ENCODE assay signal across 8 mouse cellular contexts in the genomic region with DNA sequence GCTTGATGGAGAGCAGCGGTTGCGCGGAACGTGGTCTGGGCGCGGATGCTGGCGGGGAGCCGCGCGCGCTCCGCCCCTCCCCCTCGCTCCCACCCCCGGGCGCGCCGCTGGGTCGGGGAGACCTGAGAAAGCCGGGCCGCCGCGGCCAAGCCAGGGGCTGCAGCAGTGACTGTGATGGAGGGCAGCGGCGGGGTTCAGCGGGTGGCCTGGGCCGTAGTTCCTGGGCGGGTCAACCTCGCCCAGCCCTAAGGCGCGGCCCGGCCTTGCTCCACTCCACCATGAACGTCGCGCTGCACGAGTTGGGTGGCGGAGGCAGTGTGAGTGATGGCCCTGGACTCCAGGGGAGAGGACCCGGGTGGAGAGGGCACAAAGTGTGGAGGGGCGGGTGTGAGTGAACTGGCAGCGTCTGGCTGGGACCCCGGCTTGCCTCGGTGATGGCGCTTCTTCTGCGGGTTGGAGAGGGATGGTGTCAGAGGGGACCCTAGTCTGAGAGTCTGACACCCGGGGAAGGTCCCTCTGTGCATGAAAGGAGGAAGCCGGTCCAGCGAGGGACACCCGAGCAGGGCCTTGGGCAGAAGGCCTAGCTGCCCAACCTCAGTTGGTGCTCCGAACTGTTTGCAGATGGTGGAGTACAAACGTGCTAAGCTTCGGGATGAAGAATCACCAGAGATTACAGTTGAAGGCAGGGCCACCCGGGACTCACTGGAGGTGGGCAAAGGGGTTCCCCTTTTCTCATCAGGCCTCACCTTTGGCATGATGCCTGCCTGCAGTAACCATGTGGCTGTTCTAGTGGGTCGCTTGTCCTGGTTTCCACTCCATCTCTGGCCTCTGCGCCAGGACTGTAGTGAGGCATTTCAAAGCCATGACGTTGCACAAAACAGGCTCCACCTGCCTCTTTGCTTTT. TPM values are rescaled to one million over a fixed set of nuclear protein-coding genes. Genes with fewer than 3 reads are reported as not detected.
DNase-seq lines count a peak whose midpoint lies in the region; ATAC-seq and TF ChIP-seq lines count a peak whose summit lies in the region.

Gene Ece2, plus strand, starts transcription at position 98 of the 904 bp plus-strand sequence.

- peak within 1 kb of the TSS; percentile 44; the same call in 1 of the 2 replicates for H3K27ac ChIP-seq in forebrain, embryonic 14.5 days (ENCODE audit: low read depth, low read length)
- H3K27ac ChIP-seq in testis, adult 2 months (ENCODE audit: control insufficient read depth, insufficient read depth, low read depth, low read length): no peak within 1 kb of the TSS

- H3K4me2 ChIP-seq in forebrain, embryonic 14.5 days (ENCODE audit: low read length): peak within 1 kb of the TSS; percentile 97

- H3K9me3 ChIP-seq in forebrain, embryonic 14.5 days (replicated peaks; ENCODE audit: control insufficient read depth, low read length): no peaks in the 10 kb centered on the region

- DNase-seq in thymus, postnatal 14 days: peak; percentile 24
- DNase-seq in thymus, postnatal 0 days (ENCODE audit: low spot score): no peak
- peak; percentile 59 for DNase-seq in cerebellum, adult 11 months
- DNase-seq in forebrain, embryonic 14.5 days (ENCODE audit: low spot score): peak; percentile 53
- no peak for DNase-seq in layer of hippocampus, postnatal 14 days (ENCODE audit: low spot score in 2 of 2)
- no peak for DNase-seq in urinary bladder, postnatal 4 days (ENCODE audit: low spot score in 2 of 2)

- 0 out of 2 replicates have a peak, but pooled peaks cover 6% of the 10 kb centered on the region for H3K36me3 ChIP-seq in forebrain, embryonic 14.5 days (ENCODE audit: control insufficient read depth, insufficient read depth, low read length)
- H3K36me3 ChIP-seq in testis, adult 2 months (ENCODE audit: control insufficient read depth, insufficient read depth, low read length): no peaks in the 10 kb centered on the region

- ATAC-seq in forebrain, embryonic 14.5 days: peak; percentile 66
- peak; percentile 37; the same call in 1 of the 2 replicates for ATAC-seq in megakaryocyte progenitor cell, adult 5-6 weeks (replicated peaks; ENCODE audit: poor library complexity)

- no peaks in the 10 kb centered on the region for H3K4me1 ChIP-seq in forebrain, embryonic 14.5 days (ENCODE audit: control insufficient read depth, insufficient read depth, low read length)
- peaks cover 11% of the 10 kb centered on the region for H3K4me1 ChIP-seq in testis, adult 2 months (ENCODE audit: control insufficient read depth, insufficient read depth, low read length)

- TF ChIP-seq CTCF in testis, adult 2 months (IDR thresholded peaks at IDR 0.05; ENCODE audit: control insufficient read depth, insufficient read depth, insufficient replicate concordance, low read depth, low read length): no peak

- no peaks in the 10 kb centered on the region for H3K27me3 ChIP-seq in forebrain, embryonic 14.5 days (replicated peaks; ENCODE audit: control insufficient read depth, insufficient read depth, low read length)
- no peaks in the 10 kb centered on the region for H3K27me3 ChIP-seq in testis, adult 2 months (ENCODE audit: control insufficient read depth, insufficient read depth, low read length)

- H3K9ac ChIP-seq in forebrain, embryonic 14.5 days (ENCODE audit: low read length): peak within 1 kb of the TSS; percentile 81

- H3K4me3 ChIP-seq in forebrain, embryonic 14.5 days (ENCODE audit: low read depth, low read length): peak within 1 kb of the TSS; percentile 54
- H3K4me3 ChIP-seq in testis, adult 2 months (ENCODE audit: control insufficient read depth, low read depth, low read length): peak within 1 kb of the TSS; percentile 76

- TF ChIP-seq POLR2A in testis, adult 2 months (IDR thresholded peaks at IDR 0.05; ENCODE audit: control insufficient read depth, low read depth, low read length): no peak

- 7% methylated on average over 52 of the region's 54 CpGs for WGBS in forebrain, embryonic 14.5 days

RNA-seq across cellular contexts. Expression of gene Ece2, which starts in this region (rescaled TPM):
- 0.08 and 0.23 TPM in 2 replicates for polyA plus RNA-seq in thymus, postnatal 0 days (2015; fragmentation: Nextera tagmentation; extraction: Ambion mirVana)
- 5.3 and 6.0 TPM in 2 replicates for polyA plus RNA-seq in forebrain, embryonic 14.5 days (2014; fragmentation: Nextera tagmentation; extraction: Ambion mirVana)
- total RNA-seq in layer of hippocampus, postnatal 14 days (2021): 10 to 100 TPM; 27.2 to 30.8 TPM
- total RNA-seq in megakaryocyte progenitor cell, adult 5-6 weeks (2015): 0.20 and 0.32 TPM in 2 replicates
- 0.71 TPM in 1 of 2 replicates, not detected in the other for total RNA-seq in megakaryocyte progenitor cell, adult 5-6 weeks (2017)
- 0.35 and 0.41 TPM in 2 replicates for polyA plus RNA-seq in testis, adult 2 months (2012; rRNA removed)

Comparison
In these comparisons a context has a peak if more than half of its experiments do, and no peak if none do; other contexts are left out.
1. RNA of gene Ece2 (total RNA-seq): 27.2 to 30.8 TPM in layer of hippocampus, postnatal 14 days; 0.20 to 0.71 TPM in megakaryocyte progenitor cell, adult 5-6 weeks; every median in the first group is over 10 times any median in the second.
2. DNase-seq: peak in thymus, postnatal 14 days (single experiment), cerebellum, adult 11 months (single experiment) and forebrain, embryonic 14.5 days (single experiment); none in thymus, postnatal 0 days (single experiment), layer of hippocampus, postnatal 14 days (0 of 2) and urinary bladder, postnatal 4 days (0 of 2).
3. Peak in ATAC-seq in megakaryocyte progenitor cell, adult 5-6 weeks; RNA of the gene not detected or under 1 TPM.